Mouse (Mus musculus) C2C12 (cell line): ENCODE data around the gene S100a4.

Source experiments
- CEBPB ChIP-seq: IDR thresholded peaks from one replicate; pipeline ENCODE4 v1.6.1; 2011; ENCODE audit warnings: low read depth, mild to moderate bottlenecking, control low read depth, moderate library complexity
- CTCF ChIP-seq: IDR thresholded peaks from one replicate; pipeline ENCODE4 v1.5.1; 2011; ENCODE audit not compliant: control insufficient read depth, insufficient read depth, insufficient read length
- FOSL1 ChIP-seq: IDR thresholded peaks from one replicate; pipeline ENCODE4 v1.8.0; 2011; ENCODE audit warnings: mild to moderate bottlenecking, low read length; ENCODE audit not compliant: poor library complexity, insufficient read depth, severe bottlenecking
- MYOG ChIP-seq: IDR thresholded peaks from one replicate; pipeline ENCODE4 v1.6.1; 2011; ENCODE audit not compliant: control insufficient read depth, insufficient read length; ENCODE audit errors: extremely low read depth

GRCm38 (mm10) chr3:90611494-90611893 is 7.9 kb downstream of the S100a4 start:
- TF ChIP-seq MYOG (no peak), CTCF (no peak), CEBPB (no peak), FOSL1 (no peak)
